Mouse (Mus musculus) bone marrow macrophage, adult 2 months (primary cell): ENCODE measurements at regions not wholly inside any gene's neighbourhood (a gene's known extent, or its start where the extent isn't known, plus 50 kb on each side); places are given as distances from the start of the nearest gene placed in this dataset.

Source experiments
- CTCF ChIP-seq: IDR thresholded peaks from 2 replicates; pipeline ENCODE4 v1.5.1; 2012; ENCODE audit warnings: low read depth, mild to moderate bottlenecking, low read length, moderate library complexity
- POLR2A ChIP-seq: IDR thresholded peaks from 2 replicates; pipeline ENCODE4 v1.6.1; 2012; ENCODE audit warnings: mild to moderate bottlenecking, low read depth, low read length, borderline replicate concordance

DNA sequence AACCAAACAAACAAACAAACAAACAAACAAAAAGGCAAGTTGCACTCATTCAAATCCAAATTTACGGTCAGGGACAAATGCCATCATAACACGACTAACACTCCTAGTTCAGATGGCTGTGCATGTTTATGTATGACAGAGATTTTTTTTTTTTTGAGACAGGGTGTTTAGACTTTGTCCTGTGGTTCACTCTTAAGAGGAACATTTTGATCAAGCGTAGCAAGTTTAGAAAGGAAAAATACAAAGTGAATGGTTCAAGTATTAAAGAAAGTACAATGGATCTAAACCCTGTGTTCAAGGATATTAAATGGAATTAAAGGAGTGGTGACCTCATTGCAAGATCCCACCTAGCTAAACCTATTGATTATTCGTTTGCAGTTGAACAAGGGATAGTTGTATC lies 60.2 kb upstream of the Slc6a6 start:
- TF ChIP-seq CTCF (no peak), POLR2A (no peak)
